In the genomic region with DNA sequence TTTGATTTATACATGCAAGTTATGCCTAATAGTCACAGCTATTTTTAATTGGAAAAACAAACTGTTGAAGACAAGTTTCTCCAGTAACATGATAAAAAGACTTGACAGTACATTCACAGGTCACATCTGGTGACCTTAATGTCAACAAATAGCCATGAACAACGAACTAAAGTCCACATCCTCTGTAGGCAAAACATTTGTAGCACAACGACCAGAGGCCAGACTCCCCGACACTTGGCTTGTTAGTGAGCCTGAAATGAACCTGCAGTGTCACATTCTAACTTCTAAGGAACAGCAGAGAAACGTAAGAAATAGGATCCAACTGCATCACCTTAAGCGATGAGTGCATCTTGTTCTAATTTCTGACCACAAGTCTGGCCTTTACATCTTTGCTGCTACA, we compare ENCODE assay signal across 18 mouse cellular contexts.
"Had no signal": no experiment of that assay in that cellular context is flagged by ENCODE, and none has a peak within 500 bp of the region (broad histone marks: within the 10 kb centered on the region; RNA-seq: fewer than 3 reads in every experiment).

No protein-coding gene starts in this region.

- DNase-seq: lung, adult 18-20 months; lung, embryonic 14.5 days; lung, postnatal 10 days; lung, postnatal 4 days; retina, postnatal 1 day; right cerebral cortex, adult 18-20 months; right cerebral cortex, postnatal 25 days; right cerebral cortex, postnatal 4 days; spleen, adult 18-20 months; thymus, adult 18-20 months; thymus, postnatal 14 days; thymus, postnatal 36 days had no signal

- H3K9ac ChIP-seq: liver, embryonic 15.5 days; lung, embryonic 14.5 days; midbrain, embryonic 12.5 days; midbrain, embryonic 15.5 days; neural tube, embryonic 15.5 days had no signal

- H3K27me3 ChIP-seq: liver, embryonic 15.5 days; midbrain, embryonic 12.5 days; midbrain, embryonic 15.5 days; neural tube, embryonic 13.5 days; neural tube, embryonic 15.5 days had no signal

- ATAC-seq: midbrain, embryonic 15.5 days had no signal

- H3K9me3 ChIP-seq: liver, embryonic 15.5 days; midbrain, embryonic 10.5 days; midbrain, embryonic 12.5 days; midbrain, embryonic 15.5 days; neural tube, embryonic 13.5 days; neural tube, embryonic 15.5 days had no signal

- H3K4me2 ChIP-seq: midbrain, embryonic 12.5 days; midbrain, embryonic 15.5 days had no signal

- H3K27ac ChIP-seq: liver, embryonic 15.5 days; midbrain, embryonic 10.5 days; midbrain, embryonic 12.5 days; midbrain, embryonic 15.5 days; neural tube, embryonic 15.5 days had no signal

- H3K4me3 ChIP-seq: liver, embryonic 15.5 days; midbrain, embryonic 12.5 days; neural tube, embryonic 13.5 days; neural tube, embryonic 15.5 days had no signal
